Mouse (Mus musculus) cerebellum, adult 9-10 months (tissue): ENCODE measurements at regions not wholly inside any gene's neighbourhood (a gene's known extent, or its start where the extent isn't known, plus 50 kb on each side); places are given as distances from the start of the nearest gene placed in this dataset.
"Not testable (repeated sequence)": the region's sequence is repeated elsewhere in the genome, so short reads cannot be mapped to it uniquely, and the experiment has no call there.

Source experiments
- DNase-seq: peaks from one replicate; pipeline ENCODE4 v3.0.0; 2022

DNA sequence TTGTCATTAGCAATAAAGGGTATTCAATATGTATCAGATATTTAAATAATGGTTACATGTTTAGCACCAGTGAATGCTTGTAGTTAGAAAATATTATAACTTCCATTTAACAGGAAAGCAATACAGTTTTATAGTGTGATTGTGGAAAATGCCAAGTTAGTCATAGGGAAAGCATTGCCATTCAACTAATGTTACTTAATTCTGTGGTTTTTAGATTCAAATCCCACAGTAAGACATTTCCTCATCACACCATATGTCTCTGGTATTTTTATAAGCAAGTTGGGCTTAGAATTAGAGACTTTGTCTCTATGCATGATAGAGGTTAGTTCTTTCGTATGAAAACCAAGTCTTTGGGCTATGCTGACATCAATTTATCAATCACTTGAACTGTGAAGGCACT is 133.0 kb downstream of the Prr30 start:
- DNase-seq, result no peak

DNA sequence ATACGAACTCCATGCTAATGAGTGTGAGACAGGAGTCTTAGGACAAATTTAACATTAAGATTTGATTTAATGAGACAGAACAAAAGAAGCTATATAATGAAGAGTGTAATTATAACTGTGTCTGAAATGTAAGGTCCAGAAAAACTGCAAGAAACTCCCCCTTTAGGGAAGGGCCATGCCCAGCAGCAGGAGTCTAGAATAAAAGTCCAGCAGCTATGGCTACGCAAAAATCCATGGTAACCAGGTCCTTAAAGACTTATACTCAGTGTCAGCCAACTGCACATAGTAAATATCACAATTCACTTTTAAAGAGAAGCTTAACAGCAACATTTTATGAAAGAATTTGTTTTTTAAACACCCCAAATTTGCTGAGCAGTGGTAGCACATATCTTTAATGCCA is 143.3 kb downstream of the Prr30 start:
- no peak for DNase-seq

DNA sequence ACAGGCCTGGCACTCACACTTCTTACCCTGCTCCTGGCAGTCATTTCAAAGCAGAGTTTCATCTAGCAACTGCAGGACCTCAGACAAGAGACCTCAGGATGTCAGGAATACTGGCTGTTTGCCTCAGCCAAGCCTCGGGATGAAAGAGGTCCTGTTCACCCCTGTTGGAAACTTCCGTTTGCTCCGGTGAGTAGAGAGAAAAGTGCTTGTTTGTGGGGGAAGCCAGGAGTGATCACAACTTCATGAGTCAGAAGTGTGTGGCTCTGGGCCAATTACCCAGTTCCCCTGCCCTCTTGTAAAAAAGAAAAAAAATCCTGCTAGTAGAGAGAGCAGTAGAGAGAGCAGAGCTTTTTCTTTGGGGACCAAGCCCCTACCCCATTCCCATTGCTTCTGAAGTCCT is 144.2 kb downstream of the Prr30 start:
- peak; percentile 2 for DNase-seq

DNA sequence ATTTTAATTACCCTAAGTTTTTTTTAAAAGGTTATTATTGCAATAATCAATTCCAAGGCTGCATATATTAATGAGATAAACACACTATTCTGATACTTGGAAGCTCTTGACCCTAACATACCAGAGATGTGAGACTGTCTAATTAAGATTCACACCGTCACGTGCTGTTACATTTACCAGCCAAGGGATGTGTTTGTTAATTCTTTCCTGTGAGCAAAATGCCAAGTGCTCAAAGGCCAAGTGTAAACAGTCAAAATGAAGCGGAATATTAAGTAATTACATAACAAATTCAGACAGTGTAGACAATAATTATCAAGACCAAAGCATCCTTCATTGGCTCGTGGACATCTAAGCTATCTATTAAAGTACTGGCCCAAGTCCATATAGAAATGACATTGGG is 145.3 kb downstream of the Prr30 start:
- no peak for DNase-seq

DNA sequence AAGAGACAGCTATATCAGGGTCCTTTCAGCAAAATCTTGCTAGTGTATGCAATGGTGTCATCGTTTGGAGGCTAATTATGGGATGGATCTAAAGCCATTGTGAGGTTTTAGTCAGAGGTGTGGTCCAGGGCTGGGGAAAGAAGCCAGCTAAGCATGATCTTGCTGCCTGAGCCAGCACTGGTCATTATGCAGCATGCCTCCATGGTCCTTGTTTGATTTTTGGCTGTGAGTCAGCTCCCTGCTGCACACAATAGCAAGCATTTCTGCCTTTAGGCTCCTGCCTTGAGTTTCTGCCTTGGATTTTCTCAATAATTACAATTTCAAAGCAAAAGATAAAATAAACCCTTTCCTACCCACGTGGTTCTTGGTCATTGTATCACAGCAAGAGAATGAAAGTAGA is 147.4 kb downstream of the Prr30 start:
- no peak for DNase-seq

DNA sequence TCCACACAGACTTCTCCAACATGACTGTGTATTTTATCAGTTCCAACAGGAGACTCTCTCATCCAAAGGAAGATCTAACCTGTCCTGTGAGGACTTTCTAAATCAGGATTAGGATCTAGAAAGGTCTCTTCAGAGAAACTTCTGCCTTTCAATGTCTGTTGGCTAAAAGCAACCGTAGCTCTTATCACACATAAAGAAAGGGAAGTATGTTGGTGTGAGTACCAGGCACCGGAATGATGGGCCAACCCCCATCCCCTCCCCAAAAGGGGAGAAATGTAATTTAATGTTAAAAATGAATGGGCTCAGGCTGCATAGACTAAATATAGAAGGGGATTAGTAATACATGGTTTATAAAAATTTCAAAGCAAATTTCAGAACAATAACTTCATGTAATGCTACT is 149.9 kb downstream of the Prr30 start:
- no peak for DNase-seq

DNA sequence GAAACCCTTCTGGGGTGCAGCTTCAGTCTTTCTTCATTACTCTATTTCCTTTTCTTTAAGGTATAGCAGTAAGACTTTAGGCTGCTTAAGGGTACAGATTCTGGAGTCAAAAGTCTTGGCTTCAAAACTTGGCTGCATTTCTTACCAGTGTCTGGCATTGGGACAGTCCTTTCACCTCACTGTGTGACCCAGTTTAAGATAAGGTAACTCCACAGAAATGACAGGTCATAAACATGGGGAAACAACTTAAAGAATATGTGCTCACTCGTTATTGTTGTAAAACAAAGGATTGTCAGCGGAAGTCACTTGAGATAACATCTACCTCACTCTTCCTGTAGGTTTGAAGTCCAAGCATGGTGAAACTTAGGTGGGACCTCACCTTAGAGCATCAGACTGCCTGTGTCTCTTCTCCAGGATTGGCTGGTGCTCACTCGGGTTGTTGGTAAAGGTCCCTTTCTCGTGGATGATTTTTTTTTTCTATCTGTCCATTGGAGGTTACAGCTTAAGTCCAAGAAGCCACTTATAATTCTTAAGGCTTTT is 150.4 kb downstream of the Prr30 start:
- DNase-seq, result no peak

DNA sequence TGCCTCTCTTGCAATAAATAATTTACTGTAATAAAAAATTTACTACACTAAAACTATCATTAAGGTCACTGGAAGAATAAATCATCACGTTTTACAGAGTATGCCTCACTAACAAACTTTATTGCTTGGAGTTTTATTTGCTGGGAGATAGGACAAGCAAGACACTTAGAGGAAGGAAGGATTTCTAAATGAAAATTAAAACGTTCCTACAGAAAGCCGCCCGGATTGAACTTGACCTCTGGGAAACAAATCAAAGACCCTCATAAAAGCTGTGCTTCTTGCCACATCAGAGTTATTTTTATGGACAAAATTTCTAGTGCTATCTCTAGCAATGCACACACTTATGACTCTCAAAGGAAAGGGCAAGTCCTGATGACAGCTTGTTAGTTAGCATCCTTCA is 156.6 kb downstream of the Prr30 start:
- DNase-seq, result no peak

DNA sequence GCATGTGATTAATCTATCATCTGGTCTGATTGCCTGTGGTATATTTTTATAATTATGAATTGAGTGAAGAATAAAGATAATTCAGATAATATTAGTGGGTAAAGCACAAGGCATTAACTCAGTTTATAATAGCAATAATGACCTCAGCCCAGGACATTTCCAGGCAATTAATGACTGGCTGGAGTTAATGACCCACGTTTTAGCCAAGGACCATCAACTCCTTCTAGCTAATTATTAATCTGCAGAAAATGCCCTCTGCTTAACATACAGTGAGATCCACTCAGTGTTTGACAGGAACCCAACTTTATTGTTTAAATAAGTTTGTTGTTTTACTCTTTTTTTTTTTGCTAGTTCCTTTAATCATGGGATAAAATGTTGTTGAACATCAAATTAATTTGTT is 199.1 kb downstream of the Prr30 start:
- DNase-seq, result no peak

DNA sequence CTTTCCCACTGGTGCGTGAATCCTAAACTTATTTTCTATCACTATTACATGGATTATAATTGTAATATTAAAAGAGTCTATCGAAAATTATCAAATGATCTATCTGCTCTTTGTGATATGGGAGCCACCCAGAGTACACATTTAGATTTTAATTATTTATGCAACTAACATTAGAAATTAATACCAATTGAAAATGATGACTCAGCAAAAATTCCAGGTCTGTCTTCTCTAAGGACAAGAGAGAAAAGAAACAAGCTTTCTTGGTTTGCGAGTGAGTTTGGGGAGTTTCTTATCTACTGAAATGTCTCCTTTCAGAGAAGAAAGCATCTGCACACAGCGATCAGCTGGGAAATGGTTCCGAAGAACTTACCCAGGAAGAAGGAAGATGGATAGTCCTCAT is 219.4 kb downstream of the Prr30 start:
- DNase-seq, result no peak

DNA sequence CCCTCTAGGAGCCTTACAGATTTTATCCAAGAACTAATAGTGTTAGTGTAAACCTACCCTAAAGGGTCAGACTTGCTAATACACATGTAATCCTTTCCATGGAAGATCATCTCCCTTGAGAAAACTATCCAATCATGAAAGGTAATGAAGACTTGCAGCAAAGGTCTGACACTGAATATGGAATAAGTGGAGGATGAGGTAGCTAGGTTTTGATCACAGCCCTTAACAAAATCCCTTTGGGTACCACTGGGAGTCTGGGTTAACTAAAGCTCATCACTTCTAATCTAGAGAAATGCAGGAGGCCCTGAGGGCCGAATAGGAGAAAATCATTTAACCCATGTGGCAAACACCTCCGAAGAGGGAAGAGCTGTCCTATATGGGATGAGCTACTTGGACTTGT is 221.6 kb downstream of the Prr30 start:
- DNase-seq, result no peak

DNA sequence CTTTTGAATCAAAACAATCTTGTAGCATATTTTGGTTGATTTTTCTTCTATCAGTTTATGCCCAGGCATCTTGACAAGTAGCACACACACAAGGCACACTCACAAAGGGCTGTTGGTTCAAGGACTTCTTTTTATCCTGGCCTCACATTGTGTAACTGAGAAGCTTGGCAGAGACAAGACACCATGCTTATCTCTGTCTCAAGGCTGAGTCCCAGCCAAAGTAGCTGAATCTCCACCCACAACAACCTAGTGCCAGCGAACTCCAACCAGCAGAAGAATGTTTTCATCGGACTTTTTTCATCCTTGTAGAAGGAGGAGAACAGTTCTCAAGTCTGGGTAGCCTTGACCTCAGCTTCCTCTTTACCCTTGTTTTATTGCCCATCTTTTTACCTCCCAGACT is 229.2 kb downstream of the Prr30 start:
- DNase-seq, result no peak

DNA sequence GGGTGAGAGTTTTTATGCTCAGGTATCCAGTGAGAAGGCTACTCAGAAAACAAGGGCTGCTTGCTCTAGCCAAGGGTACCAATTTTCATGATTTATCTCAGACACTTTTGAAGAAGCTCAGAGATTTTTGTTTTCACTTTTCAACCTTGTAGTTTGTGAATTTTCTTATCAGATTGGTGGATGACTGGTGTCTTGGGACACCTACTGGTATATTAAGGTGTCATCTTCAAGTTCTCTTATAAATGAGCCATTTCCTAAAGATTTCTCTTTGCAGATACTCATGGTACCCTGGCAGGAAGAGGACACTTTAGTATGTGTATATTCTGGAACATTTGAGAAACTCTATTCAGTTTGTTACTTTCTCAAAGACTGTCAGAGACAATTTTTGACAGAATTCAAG is 239.9 kb downstream of the Prr30 start:
- no peak for DNase-seq

DNA sequence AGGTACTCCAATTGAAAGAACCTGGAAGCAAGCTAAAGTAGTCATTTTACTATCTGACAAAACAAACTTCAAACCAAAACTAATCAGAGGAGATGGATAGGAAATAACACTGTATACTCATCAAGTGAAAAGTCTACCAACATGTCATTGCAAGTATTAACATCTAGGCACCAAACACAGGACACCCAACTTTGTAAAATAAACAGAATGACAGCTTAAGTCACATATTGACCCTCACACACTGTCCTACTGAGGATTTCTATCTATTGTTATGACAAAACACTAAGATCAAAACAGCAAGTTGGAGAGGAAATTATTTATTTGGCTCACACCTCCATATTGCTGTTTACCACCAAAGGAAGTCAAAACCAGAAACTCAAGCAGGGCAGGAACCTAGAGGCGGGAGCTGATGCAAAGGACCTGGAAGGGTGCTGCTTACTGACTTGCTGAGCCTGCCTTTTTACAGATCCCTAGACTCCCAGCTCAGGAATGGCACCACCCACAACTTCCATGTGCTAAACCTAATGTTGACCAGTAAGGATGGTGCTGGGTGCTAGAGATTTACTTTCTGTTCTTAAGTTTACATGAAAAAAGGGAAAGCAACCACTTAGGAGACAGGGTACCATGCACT is 244.2 kb downstream of the Prr30 start:
- no peak for DNase-seq

DNA sequence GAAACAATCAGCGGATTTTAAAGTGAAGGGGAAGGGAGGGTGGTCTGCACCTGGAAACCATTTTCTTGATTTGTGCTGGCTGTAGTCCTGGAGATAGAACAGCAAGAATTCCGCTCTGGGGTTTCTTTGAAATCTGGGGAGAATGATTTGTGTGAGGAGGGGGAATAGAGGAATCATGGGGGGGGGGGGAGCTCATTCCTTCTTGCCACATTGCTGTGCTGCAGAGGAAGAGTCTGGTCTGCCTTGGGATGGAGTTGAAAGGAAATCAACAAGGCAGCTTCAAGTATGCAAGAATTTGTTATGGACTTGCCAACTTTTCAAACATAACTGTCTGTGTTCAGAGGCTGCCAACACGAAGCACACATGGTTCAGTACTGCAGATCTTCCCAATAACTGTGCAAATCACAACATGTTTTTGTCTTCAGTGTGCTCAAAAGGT is 249.4 kb downstream of the Prr30 start:
- DNase-seq, result no peak

DNA sequence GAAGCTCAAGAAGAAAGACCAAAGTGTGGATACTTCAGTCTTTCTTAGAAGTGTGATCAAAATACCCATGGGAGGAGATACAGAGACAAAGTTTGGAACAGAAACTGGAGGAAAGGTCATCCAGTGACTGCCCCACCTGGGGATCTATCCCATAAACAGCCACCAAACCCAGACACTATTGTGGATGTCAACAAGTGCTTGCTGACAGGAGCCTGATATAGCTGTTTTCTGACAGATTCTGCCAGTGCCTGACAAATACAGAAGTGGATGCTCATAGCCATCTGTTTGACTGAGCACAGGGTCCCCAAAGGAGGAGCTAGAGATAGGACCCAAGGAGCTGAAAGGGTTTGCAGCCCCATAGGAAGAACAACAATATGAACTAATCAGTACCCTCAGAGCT is 252.5 kb downstream of the Prr30 start:
- DNase-seq, result not testable (repeated sequence)

DNA sequence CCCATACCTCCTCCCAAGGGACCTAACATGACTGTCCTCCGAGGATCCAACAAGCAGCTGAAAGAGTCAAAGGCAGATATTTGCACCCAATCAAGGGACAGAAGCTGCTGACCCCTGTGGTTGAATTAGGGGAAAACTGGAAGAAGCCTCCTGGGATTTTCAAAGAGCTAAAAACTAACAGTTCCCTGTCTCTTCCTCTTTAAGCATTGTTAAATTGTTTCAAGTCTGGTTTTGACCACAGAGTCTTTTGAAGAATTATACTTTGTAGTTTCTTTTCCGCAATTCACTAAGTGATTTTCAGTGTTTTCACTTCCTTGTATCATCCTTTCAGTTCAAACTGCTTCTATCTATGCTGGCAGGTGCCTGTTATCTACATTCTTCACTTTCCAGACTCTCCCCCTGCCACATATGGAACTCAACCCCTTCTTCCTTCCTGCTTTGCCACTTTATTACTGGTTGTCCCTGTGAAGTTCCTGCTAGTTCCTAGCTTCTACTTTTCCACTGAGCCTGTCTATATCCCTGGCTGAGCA is 262.7 kb downstream of the Prr30 start:
- no peak for DNase-seq

DNA sequence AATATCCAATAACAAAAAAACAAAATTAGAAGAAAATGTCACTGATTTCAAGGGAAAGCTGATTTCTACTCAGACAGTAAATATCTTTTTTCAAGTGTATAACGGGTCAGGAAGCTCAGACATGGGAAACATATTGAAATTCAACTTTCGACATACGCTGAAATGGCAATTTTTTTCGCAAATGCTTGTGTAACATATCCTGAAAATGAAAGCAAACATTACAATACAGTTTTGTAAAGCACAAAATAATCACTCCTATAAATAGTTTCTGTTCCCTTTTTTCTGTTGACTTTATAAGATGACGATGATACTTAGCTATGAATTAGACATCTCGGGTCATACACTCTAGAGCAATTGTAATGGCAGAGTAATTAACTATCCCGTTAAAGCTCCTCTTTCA is 265.6 kb downstream of the Prr30 start:
- no peak for DNase-seq

DNA sequence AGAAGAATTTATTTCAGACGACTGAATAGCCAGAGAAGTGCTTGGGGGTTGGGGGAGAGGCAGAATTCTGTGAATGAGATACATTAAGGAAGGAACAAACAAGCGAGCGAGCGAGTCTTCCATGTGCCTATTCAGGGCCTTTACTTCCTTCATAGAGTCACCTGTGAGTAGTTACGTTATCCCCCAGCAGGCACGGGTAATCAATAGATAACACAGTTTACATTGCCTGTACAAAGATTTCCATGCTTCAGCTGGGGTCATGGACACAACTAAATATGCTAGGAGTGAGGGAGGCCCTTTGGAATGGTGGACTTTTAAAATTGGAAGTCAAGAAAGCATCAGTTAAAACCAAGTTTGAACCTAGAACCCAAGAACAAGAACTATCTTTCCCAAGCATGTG is 275.2 kb downstream of the Prr30 start:
- DNase-seq, result no peak

DNA sequence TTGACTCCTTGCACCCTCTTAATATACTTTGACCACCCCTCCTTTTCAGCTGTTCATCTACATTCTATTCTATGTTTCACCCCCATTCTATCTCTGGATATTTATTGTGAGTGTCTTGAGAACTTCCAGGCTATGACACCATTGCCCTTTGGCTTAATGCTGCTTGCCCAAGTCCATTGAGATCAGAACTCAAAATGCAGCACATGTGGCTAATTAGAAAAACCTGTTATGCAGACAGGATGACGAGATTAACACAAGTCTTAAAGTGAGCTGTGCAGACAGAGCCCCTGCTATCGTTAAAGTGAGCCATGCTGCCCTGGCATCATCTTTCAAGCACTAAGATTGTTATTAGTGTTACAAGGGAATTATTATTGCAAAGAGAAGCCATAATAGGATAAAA is 299.9 kb downstream of the Prr30 start:
- DNase-seq, result no peak

DNA sequence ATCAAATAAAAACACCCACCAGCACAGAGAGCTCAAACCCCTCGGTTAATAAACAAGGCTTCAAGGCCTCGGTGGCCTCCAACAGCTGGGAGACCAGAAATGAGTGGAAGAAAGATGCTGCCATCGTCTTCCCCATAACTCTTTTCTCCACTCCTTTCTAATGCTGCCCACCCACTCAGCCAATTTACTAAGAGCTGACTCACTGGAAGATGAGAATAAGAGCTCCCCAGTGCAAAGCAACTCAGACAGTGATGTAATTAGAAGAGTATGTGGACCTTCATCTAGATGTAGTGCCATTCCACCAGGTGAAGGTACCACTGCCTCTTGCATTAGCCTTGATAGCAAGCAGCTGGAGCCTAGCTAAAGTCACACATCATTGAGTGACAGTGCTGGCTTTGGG is 301.1 kb downstream of the Prr30 start:
- DNase-seq, result no peak

DNA sequence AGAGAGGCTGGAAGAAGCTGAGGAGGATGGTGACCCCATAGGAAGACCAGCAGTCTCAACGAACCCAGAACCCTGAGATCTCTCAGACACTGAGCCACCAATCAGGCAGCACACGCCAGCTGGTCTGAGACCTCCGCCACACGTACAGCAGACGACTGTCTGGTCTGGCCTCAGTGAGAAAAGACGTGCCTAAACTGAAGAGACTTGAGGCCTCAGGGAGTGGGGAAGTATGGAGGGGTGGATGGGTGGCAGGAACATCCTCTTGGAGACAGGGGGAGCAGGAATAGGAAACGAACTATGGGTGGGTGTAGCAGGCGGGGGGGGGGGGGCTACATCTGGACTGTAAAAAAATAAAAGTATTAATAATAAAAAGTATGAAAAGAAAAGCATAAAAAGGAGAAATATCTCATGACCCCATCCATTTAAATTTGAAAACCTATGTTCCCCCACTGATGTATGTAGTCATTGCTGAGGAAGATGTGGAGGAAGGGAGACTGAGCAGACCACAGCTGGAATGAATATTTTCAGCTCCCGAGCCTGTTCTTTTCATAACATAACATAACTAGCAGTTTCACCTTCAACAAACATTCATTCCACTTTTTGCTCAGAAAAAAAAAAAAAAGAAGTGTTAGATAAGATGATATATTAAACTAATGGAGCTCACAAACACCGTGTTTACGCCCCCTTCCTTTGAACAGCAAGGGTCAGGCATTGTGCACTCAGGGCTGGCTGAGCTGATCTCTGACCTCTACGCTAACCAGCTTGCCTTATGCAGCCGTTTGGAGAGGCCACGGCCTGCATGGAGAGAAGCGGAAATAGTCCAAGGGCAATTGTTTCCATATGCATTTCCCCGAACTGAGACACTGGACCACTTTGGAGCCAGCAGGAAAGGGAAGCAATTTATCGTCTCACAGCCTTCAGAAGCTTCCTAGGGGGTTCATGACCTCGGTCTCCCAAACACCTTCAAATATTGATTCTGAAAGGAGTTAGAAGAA is 310.7 kb downstream of the Prr30 start:
- no peak for DNase-seq

DNA sequence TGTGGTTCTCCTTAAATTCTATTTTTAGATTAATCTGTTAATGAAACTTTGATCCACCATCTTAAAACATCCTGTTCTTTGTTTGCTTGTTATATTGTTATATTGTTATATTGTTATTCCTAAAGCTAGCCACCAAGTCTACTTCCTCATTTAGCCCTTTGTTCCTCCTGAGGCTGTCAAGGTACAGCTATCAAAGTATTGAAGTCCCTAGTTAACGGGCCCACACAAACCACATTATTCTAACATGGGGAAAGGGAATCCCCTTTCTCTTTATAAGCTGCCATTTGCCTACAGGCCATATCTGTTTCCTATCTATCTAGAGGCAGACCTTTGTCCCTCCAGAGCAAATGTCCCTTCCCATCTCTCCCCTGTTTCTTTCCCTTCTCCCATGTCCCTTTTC is 317.0 kb downstream of the Prr30 start:
- no peak for DNase-seq

DNA sequence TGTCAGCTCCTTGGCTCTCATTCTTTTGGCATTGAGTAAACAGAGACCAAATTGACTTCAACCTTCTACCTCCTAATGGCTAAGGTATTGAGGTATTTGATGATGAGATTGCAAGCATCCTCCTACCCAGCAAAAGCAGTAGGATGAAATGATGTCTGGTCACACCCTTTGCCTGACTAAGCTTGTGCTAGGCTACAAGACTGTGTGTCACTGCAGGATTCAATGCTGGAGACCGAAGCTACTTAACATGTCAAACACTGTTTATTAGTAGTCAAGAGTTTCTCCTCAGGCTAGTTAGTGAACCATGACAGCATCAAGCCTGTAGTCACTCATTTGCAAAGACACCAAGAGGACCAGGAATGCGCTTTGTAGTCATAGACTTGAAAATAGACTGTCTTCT is 320.0 kb downstream of the Prr30 start:
- DNase-seq, result no peak
